Mouse (Mus musculus): ENCODE measurements around the gene Dpp8. TPM values are rescaled to one million over a fixed set of nuclear protein-coding genes. Genes with fewer than 3 reads are reported as not detected.
"Not testable (repeated sequence)": the region's sequence is repeated elsewhere in the genome, so short reads cannot be mapped to it uniquely, and the experiment has no call there.

The Dpp8 gene
- polyA plus RNA-seq, 1 experiment from 2014 or later: 37.8 TPM

- no peak overlapping the region for H3K4me3 ChIP-seq
- no peak for DNase-seq (ENCODE audit: low spot score)
- no peaks in the 10 kb centered on the region for H3K9me3 ChIP-seq
- no peak overlapping the region for H3K27ac ChIP-seq (replicated peaks)
- peaks cover 13% of the 10 kb centered on the region for H3K4me1 ChIP-seq
- no peaks in the 10 kb centered on the region for H3K27me3 ChIP-seq (replicated peaks; ENCODE audit: low read depth, poor library complexity, severe bottlenecking)
- WGBS: 87% methylated on average over 5 of the region's 5 CpGs
- no peaks in the 10 kb centered on the region for H3K36me3 ChIP-seq (replicated peaks)
These were observed 3.9 kb upstream of the Dpp8 start for GRCm38 (mm10) chr9:65028313-65028712.

GRCm38 (mm10) chr9:65031355-65031754 lies 859 bp upstream of the Dpp8 start:
- H3K4me3 ChIP-seq; H3K27me3 ChIP-seq (replicated peaks; ENCODE audit: low read depth, poor library complexity, severe bottlenecking); H3K36me3 ChIP-seq (replicated peaks); DNase-seq (ENCODE audit: low spot score); H3K27ac ChIP-seq (replicated peaks); H3K9me3 ChIP-seq: not testable (repeated sequence)
- WGBS: 68% methylated on average over 5 of the region's 5 CpGs
- H3K4me1 ChIP-seq: peaks cover 20% of the 10 kb centered on the region

- 33% methylated on average over 4 of the region's 4 CpGs for WGBS
- Histone ChIP-seq H3K27ac (replicated peaks) (peak overlapping the region; percentile 96; the same call in 1 of the 2 replicates), H3K4me3 (peak overlapping the region; percentile 96), H3K4me1 (peaks cover 20% of the 10 kb centered on the region), H3K36me3 (replicated peaks) (peaks cover 14% of the 10 kb centered on the region), H3K9me3 (no peaks in the 10 kb centered on the region), H3K27me3 (replicated peaks; ENCODE audit: low read depth, poor library complexity, severe bottlenecking) (no peaks in the 10 kb centered on the region)
- DNase-seq (ENCODE audit: low spot score): no peak
These were observed 333 bp upstream of the Dpp8 start for GRCm38 (mm10) chr9:65031894-65032268.

- Histone ChIP-seq H3K4me3 (no peak overlapping the region), H3K27ac (replicated peaks) (no peak overlapping the region), H3K27me3 (replicated peaks; ENCODE audit: low read depth, poor library complexity, severe bottlenecking) (no peaks in the 10 kb centered on the region), H3K36me3 (replicated peaks) (peaks cover 59% of the 10 kb centered on the region), H3K9me3 (no peaks in the 10 kb centered on the region), H3K4me1 (peaks cover 17% of the 10 kb centered on the region)
- no peak for DNase-seq (ENCODE audit: low spot score)
- 96% methylated on average over 1 of the region's 1 CpGs for WGBS
These were observed 4.2 kb downstream of the Dpp8 start for GRCm38 (mm10) chr9:65036456-65036855.

- Histone ChIP-seq H3K4me3 (no peak overlapping the region), H3K4me1 (peaks cover 16% of the 10 kb centered on the region), H3K27me3 (replicated peaks; ENCODE audit: low read depth, poor library complexity, severe bottlenecking) (no peaks in the 10 kb centered on the region), H3K9me3 (no peaks in the 10 kb centered on the region), H3K27ac (replicated peaks) (no peak overlapping the region), H3K36me3 (replicated peaks) (peaks cover 63% of the 10 kb centered on the region)
- no peak for DNase-seq (ENCODE audit: low spot score)
- WGBS: 94% methylated on average over 8 of the region's 8 CpGs
These were observed 4.6 kb downstream of the Dpp8 start for GRCm38 (mm10) chr9:65036861-65037260.

- Histone ChIP-seq H3K27ac (replicated peaks) (no peak overlapping the region), H3K9me3 (no peaks in the 10 kb centered on the region), H3K27me3 (replicated peaks; ENCODE audit: low read depth, poor library complexity, severe bottlenecking) (no peaks in the 10 kb centered on the region), H3K4me3 (no peak overlapping the region), H3K36me3 (replicated peaks) (peaks cover 98% of the 10 kb centered on the region), H3K4me1 (no peaks in the 10 kb centered on the region)
- WGBS: 96% methylated on average over 5 of the region's 5 CpGs
- DNase-seq (ENCODE audit: low spot score): no peak
These were observed 9.2 kb downstream of the Dpp8 start for GRCm38 (mm10) chr9:65041430-65041829.

GRCm38 (mm10) chr9:65046993-65047392 lies 14.8 kb downstream of the Dpp8 start:
- H3K4me1 ChIP-seq: no peaks in the 10 kb centered on the region
- peaks cover 99% of the 10 kb centered on the region for H3K36me3 ChIP-seq (replicated peaks)
- H3K9me3 ChIP-seq: no peaks in the 10 kb centered on the region
- H3K27me3 ChIP-seq (replicated peaks; ENCODE audit: low read depth, poor library complexity, severe bottlenecking): no peaks in the 10 kb centered on the region
- no peak overlapping the region for H3K4me3 ChIP-seq
- WGBS: 85% methylated on average over 1 of the region's 1 CpGs
- no peak for DNase-seq (ENCODE audit: low spot score)
- H3K27ac ChIP-seq (replicated peaks): no peak overlapping the region

- H3K4me1 ChIP-seq: no peaks in the 10 kb centered on the region
- peaks cover 99% of the 10 kb centered on the region for H3K36me3 ChIP-seq (replicated peaks)
- no peaks in the 10 kb centered on the region for H3K27me3 ChIP-seq (replicated peaks; ENCODE audit: low read depth, poor library complexity, severe bottlenecking)
These were observed 17.2 kb downstream of the Dpp8 start for GRCm38 (mm10) chr9:65049422-65049821.

GRCm38 (mm10) chr9:65050981-65051380 lies 18.8 kb downstream of the Dpp8 start:
- no peak for DNase-seq (ENCODE audit: low spot score)
- no peaks in the 10 kb centered on the region for H3K9me3 ChIP-seq
- H3K4me1 ChIP-seq: no peaks in the 10 kb centered on the region
- H3K4me3 ChIP-seq: no peak overlapping the region
- H3K36me3 ChIP-seq (replicated peaks): peaks cover 99% of the 10 kb centered on the region
- H3K27me3 ChIP-seq (replicated peaks; ENCODE audit: low read depth, poor library complexity, severe bottlenecking): no peaks in the 10 kb centered on the region
- 95% methylated on average over 3 of the region's 3 CpGs for WGBS
- H3K27ac ChIP-seq (replicated peaks): no peak overlapping the region

More at GRCm38 (mm10) chr9:65049422-65049821, 17.2 kb downstream of the Dpp8 start:
- no peak overlapping the region for H3K27ac ChIP-seq (replicated peaks)
- WGBS: 95% methylated on average over 5 of the region's 5 CpGs
- DNase-seq (ENCODE audit: low spot score): no peak
- no peaks in the 10 kb centered on the region for H3K9me3 ChIP-seq
- H3K4me3 ChIP-seq: no peak overlapping the region

GRCm38 (mm10) chr9:65064251-65064650 lies 32.0 kb downstream of the Dpp8 start:
- Histone ChIP-seq H3K4me3 (no peak overlapping the region), H3K36me3 (replicated peaks) (peaks cover 93% of the 10 kb centered on the region), H3K27ac (replicated peaks) (no peak overlapping the region), H3K4me1 (no peaks in the 10 kb centered on the region), H3K27me3 (replicated peaks; ENCODE audit: low read depth, poor library complexity, severe bottlenecking) (no peaks in the 10 kb centered on the region), H3K9me3 (no peaks in the 10 kb centered on the region)
- 92% methylated on average over 7 of the region's 7 CpGs for WGBS
- no peak for DNase-seq (ENCODE audit: low spot score)

GRCm38 (mm10) chr9:65070587-65070986 lies 38.4 kb downstream of the Dpp8 start:
- DNase-seq (ENCODE audit: low spot score): no peak
- Histone ChIP-seq H3K36me3 (replicated peaks) (peaks cover 98% of the 10 kb centered on the region), H3K9me3 (no peaks in the 10 kb centered on the region), H3K27ac (replicated peaks) (no peak overlapping the region), H3K4me3 (no peak overlapping the region), H3K27me3 (replicated peaks; ENCODE audit: low read depth, poor library complexity, severe bottlenecking) (no peaks in the 10 kb centered on the region), H3K4me1 (no peaks in the 10 kb centered on the region)
- WGBS: 91% methylated on average over 3 of the region's 3 CpGs

- Histone ChIP-seq H3K36me3 (replicated peaks) (peaks cover 97% of the 10 kb centered on the region), H3K27ac (replicated peaks) (no peak overlapping the region), H3K27me3 (replicated peaks; ENCODE audit: low read depth, poor library complexity, severe bottlenecking) (no peaks in the 10 kb centered on the region), H3K4me3 (no peak overlapping the region), H3K9me3 (no peaks in the 10 kb centered on the region), H3K4me1 (no peaks in the 10 kb centered on the region)
- WGBS: 67% methylated on average over 9 of the region's 9 CpGs
- DNase-seq (ENCODE audit: low spot score): no peak
These were observed 41.3 kb downstream of the Dpp8 start for GRCm38 (mm10) chr9:65073555-65073954.

- H3K36me3 ChIP-seq (replicated peaks): peaks cover 97% of the 10 kb centered on the region
- no peaks in the 10 kb centered on the region for H3K4me1 ChIP-seq
- no peaks in the 10 kb centered on the region for H3K27me3 ChIP-seq (replicated peaks; ENCODE audit: low read depth, poor library complexity, severe bottlenecking)
- no peaks in the 10 kb centered on the region for H3K9me3 ChIP-seq
- no peak overlapping the region for H3K27ac ChIP-seq (replicated peaks)
- 91% methylated on average over 15 of the region's 15 CpGs for WGBS
- H3K4me3 ChIP-seq: no peak overlapping the region
- no peak for DNase-seq (ENCODE audit: low spot score)
These were observed 42.0 kb downstream of the Dpp8 start for GRCm38 (mm10) chr9:65074251-65074650.

Measured in embryonic facial prominence, embryonic 10.5 days (tissue).